Mouse (Mus musculus): ENCODE measurements around the gene Tfap2e. TPM values are rescaled to one million over a fixed set of nuclear protein-coding genes. Genes with fewer than 3 reads are reported as not detected.
A peak's percentile ranks its signal among the peaks of the same experiment; 100 is the strongest.

Tfap2e gene
- polyA plus RNA-seq, 1 experiment: 0.39 TPM

GRCm38 (mm10) chr4:126750046-126750683 lies 14.1 kb upstream of the Tfap2e start:
- H3K36me3 ChIP-seq (ENCODE audit: control insufficient read depth, insufficient read depth, low read length, poor library complexity, severe bottlenecking): no peaks in the 10 kb centered on the region; the same call in 1 of the 2 replicates
- no peak overlapping the region for H3K4me3 ChIP-seq (ENCODE audit: low read depth, low read length)
- H3K9me3 ChIP-seq (replicated peaks; ENCODE audit: control insufficient read depth, insufficient read depth, low read length, poor library complexity, severe bottlenecking): no peaks in the 10 kb centered on the region
- peaks cover 2% of the 10 kb centered on the region for H3K4me1 ChIP-seq (ENCODE audit: control insufficient read depth, insufficient read depth, low read length)
- H3K27ac ChIP-seq (ENCODE audit: insufficient read depth, low read length): no peak overlapping the region
- H3K9ac ChIP-seq (ENCODE audit: low read depth, poor library complexity, severe bottlenecking): no peak overlapping the region
- no peaks in the 10 kb centered on the region for H3K27me3 ChIP-seq (ENCODE audit: control insufficient read depth, insufficient read depth, low read length, poor library complexity, severe bottlenecking)
- TF ChIP-seq EP300 (IDR thresholded peaks at IDR 0.05; ENCODE audit: insufficient read depth, low read depth, low read length) (no peak), CTCF (IDR thresholded peaks at IDR 0.05; ENCODE audit: low read depth, low read length) (no peak), POLR2A (IDR thresholded peaks at IDR 0.05; ENCODE audit: insufficient read depth, low read length) (no peak)

- Histone ChIP-seq H3K27me3 (ENCODE audit: control insufficient read depth, insufficient read depth, low read length, poor library complexity, severe bottlenecking) (no peaks in the 10 kb centered on the region), H3K4me1 (ENCODE audit: control insufficient read depth, insufficient read depth, low read length) (peaks cover 2% of the 10 kb centered on the region), H3K27ac (ENCODE audit: insufficient read depth, low read length) (no peak overlapping the region), H3K9me3 (replicated peaks; ENCODE audit: control insufficient read depth, insufficient read depth, low read length, poor library complexity, severe bottlenecking) (no peaks in the 10 kb centered on the region), H3K9ac (ENCODE audit: low read depth, poor library complexity, severe bottlenecking) (no peak overlapping the region), H3K36me3 (ENCODE audit: control insufficient read depth, insufficient read depth, low read length, poor library complexity, severe bottlenecking) (no peaks in the 10 kb centered on the region; the same call in 1 of the 2 replicates), H3K4me3 (ENCODE audit: low read depth, low read length) (no peak overlapping the region)
- TF ChIP-seq POLR2A (IDR thresholded peaks at IDR 0.05; ENCODE audit: insufficient read depth, low read length) (no peak), CTCF (IDR thresholded peaks at IDR 0.05; ENCODE audit: low read depth, low read length) (no peak), EP300 (IDR thresholded peaks at IDR 0.05; ENCODE audit: insufficient read depth, low read depth, low read length) (no peak)
These were observed 13.5 kb upstream of the Tfap2e start for GRCm38 (mm10) chr4:126749553-126749952.

GRCm38 (mm10) chr4:126748381-126748780 lies 12.3 kb upstream of the Tfap2e start:
- TF ChIP-seq CTCF (IDR thresholded peaks at IDR 0.05; ENCODE audit: low read depth, low read length) (no peak), POLR2A (IDR thresholded peaks at IDR 0.05; ENCODE audit: insufficient read depth, low read length) (no peak), EP300 (IDR thresholded peaks at IDR 0.05; ENCODE audit: insufficient read depth, low read depth, low read length) (no peak)
- Histone ChIP-seq H3K9ac (ENCODE audit: low read depth, poor library complexity, severe bottlenecking) (no peak overlapping the region), H3K36me3 (ENCODE audit: control insufficient read depth, insufficient read depth, low read length, poor library complexity, severe bottlenecking) (no peaks in the 10 kb centered on the region; the same call in 1 of the 2 replicates)

GRCm38 (mm10) chr4:126746194-126746840 lies 10.3 kb upstream of the Tfap2e start:
- TF ChIP-seq EP300 (IDR thresholded peaks at IDR 0.05; ENCODE audit: insufficient read depth, low read depth, low read length) (no peak), POLR2A (IDR thresholded peaks at IDR 0.05; ENCODE audit: insufficient read depth, low read length) (no peak), CTCF (IDR thresholded peaks at IDR 0.05; ENCODE audit: low read depth, low read length) (no peak)
- no peaks in the 10 kb centered on the region; the same call in 1 of the 2 replicates for H3K36me3 ChIP-seq (ENCODE audit: control insufficient read depth, insufficient read depth, low read length, poor library complexity, severe bottlenecking)
- H3K9me3 ChIP-seq (replicated peaks; ENCODE audit: control insufficient read depth, insufficient read depth, low read length, poor library complexity, severe bottlenecking): no peaks in the 10 kb centered on the region
- no peak overlapping the region for H3K4me3 ChIP-seq (ENCODE audit: low read depth, low read length)
- H3K27me3 ChIP-seq (ENCODE audit: control insufficient read depth, insufficient read depth, low read length, poor library complexity, severe bottlenecking): no peaks in the 10 kb centered on the region
- H3K27ac ChIP-seq (ENCODE audit: insufficient read depth, low read length): no peak overlapping the region
- no peaks in the 10 kb centered on the region for H3K4me1 ChIP-seq (ENCODE audit: control insufficient read depth, insufficient read depth, low read length)
- H3K9ac ChIP-seq (ENCODE audit: low read depth, poor library complexity, severe bottlenecking): no peak overlapping the region

More at GRCm38 (mm10) chr4:126748381-126748780, 12.3 kb upstream of the Tfap2e start:
- Histone ChIP-seq H3K27ac (ENCODE audit: insufficient read depth, low read length) (no peak overlapping the region), H3K4me1 (ENCODE audit: control insufficient read depth, insufficient read depth, low read length) (peaks cover 2% of the 10 kb centered on the region), H3K9me3 (replicated peaks; ENCODE audit: control insufficient read depth, insufficient read depth, low read length, poor library complexity, severe bottlenecking) (no peaks in the 10 kb centered on the region), H3K27me3 (ENCODE audit: control insufficient read depth, insufficient read depth, low read length, poor library complexity, severe bottlenecking) (no peaks in the 10 kb centered on the region), H3K4me3 (ENCODE audit: low read depth, low read length) (no peak overlapping the region)

- peak; percentile 66 for TF ChIP-seq CTCF (IDR thresholded peaks at IDR 0.05; ENCODE audit: low read depth, low read length)
- no peak for TF ChIP-seq POLR2A (IDR thresholded peaks at IDR 0.05; ENCODE audit: insufficient read depth, low read length)
- TF ChIP-seq EP300 (IDR thresholded peaks at IDR 0.05; ENCODE audit: insufficient read depth, low read depth, low read length): no peak
- Histone ChIP-seq H3K9me3 (replicated peaks; ENCODE audit: control insufficient read depth, insufficient read depth, low read length, poor library complexity, severe bottlenecking) (no peaks in the 10 kb centered on the region), H3K27me3 (ENCODE audit: control insufficient read depth, insufficient read depth, low read length, poor library complexity, severe bottlenecking) (no peaks in the 10 kb centered on the region), H3K36me3 (ENCODE audit: control insufficient read depth, insufficient read depth, low read length, poor library complexity, severe bottlenecking) (no peaks in the 10 kb centered on the region; the same call in 1 of the 2 replicates), H3K9ac (ENCODE audit: low read depth, poor library complexity, severe bottlenecking) (no peak overlapping the region), H3K27ac (ENCODE audit: insufficient read depth, low read length) (no peak overlapping the region), H3K4me1 (ENCODE audit: control insufficient read depth, insufficient read depth, low read length) (no peaks in the 10 kb centered on the region), H3K4me3 (ENCODE audit: low read depth, low read length) (no peak overlapping the region)
These were observed 9.6 kb upstream of the Tfap2e start for GRCm38 (mm10) chr4:126745506-126746193.
